Mouse (Mus musculus): ENCODE measurements around the gene Gstm3. TPM values are rescaled to one million over a fixed set of nuclear protein-coding genes. Genes with fewer than 3 reads are reported as not detected.

The Gstm3 gene
- polyA plus RNA-seq (2014; fragmentation: Illumina TruSeq; extraction: RNeasy Lipid Tissue Mini Kit (QIAGEN cat#74804); ENCODE audit: low read depth, low replicate concordance): not detected

DNA sequence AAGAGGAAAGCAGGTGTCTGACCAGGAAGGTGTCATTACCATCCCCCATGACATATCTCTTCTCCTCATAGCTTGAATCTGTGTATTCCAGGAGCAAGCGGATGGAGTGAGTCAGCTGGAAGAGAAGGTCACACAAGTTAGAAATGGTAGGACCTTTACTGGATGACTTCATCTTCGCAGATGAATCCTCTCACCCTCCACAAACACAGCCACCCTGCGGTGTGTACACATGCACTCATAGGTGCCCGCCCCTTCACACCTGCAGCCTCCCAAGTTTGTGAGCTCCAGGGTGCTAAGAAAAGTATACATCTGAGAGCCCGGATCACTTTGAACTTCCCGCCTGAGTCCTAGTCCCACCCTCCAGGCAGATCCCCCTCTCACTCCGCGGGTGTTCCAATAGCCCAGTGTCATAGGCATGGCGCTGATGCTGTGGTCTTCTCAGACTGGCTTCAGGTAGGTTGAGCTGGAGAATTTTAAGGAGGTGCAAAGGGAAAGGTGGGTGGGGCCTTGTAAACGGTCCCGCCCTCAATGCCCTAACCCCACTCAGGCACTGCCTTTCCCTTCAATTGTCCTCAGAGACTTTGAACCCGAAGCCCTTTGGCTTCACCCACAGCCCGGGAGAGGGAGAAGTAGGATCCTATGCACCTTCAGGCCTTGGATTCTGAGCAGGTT is at the start of gene Gstm3:
TSS of gene Gstm3 (minus strand) at position 560 of the 672 bp plus-strand sequence.

DNA sequence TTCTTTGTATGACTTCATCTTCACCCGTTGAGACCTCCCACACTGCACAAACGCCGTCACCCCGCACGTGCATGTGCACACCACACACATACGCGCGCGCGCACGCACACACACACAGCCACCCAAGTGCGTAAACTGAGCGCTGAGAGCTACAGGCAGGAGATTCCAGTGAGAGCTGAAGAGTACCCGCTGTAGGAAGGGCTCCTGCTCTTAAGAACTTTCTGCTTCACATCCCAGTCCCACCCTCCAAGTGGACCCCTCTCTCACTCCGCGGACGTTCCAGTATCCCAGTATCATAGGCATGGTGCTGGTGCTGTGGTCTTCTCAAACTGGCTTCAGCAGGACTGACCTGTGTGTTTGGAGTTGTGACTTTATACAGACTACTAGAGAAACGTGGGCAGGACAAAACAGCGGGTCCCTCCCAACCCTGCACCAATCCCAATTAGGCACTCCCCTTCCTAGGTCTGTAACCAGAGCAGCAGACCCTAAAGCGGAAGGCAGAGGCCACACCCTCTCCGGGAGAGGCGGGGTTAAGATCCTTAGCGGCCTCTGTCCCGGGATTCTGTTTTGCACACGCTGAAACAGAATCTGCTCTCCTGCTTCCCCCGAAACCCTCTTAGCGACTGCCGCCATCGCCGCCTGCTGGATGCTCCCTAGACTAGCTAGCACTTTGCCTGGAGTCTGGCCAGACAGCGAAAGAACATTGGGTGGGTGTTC is 48.5 kb upstream of the Gstm3 start, which contains the start of gene Gstm1:
TSS of gene Gstm1 (minus strand) at position 501 of the 717 bp plus-strand sequence.

DNA sequence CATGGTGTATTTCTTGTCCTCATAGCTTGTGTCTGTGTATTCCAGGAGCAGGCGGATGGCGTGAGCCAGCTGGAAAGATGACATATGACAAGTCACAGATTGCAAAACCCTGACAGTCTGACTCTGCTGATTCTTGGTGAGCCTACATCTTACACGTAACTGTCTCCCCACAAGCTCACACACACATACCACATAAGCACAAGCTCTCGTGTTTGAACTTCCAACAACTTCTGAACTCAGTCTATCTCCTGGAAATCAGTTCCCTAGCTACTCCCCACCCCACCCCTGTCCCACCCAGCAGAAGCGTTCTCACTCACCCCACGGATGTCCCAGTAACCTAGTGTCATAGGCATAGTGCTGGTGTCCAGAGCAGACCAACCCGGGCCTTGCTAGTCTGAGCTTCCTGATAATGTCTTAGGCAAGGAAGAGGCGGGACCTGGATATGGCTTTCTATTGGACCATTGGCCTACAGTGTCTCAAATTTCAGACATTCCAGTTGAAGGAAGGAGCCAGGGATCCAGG is 17.0 kb upstream of the Gstm3 start, which contains the start of gene Gstm2:
TSS of gene Gstm2 (minus strand) at position 413 of the 522 bp plus-strand sequence.

DNA sequence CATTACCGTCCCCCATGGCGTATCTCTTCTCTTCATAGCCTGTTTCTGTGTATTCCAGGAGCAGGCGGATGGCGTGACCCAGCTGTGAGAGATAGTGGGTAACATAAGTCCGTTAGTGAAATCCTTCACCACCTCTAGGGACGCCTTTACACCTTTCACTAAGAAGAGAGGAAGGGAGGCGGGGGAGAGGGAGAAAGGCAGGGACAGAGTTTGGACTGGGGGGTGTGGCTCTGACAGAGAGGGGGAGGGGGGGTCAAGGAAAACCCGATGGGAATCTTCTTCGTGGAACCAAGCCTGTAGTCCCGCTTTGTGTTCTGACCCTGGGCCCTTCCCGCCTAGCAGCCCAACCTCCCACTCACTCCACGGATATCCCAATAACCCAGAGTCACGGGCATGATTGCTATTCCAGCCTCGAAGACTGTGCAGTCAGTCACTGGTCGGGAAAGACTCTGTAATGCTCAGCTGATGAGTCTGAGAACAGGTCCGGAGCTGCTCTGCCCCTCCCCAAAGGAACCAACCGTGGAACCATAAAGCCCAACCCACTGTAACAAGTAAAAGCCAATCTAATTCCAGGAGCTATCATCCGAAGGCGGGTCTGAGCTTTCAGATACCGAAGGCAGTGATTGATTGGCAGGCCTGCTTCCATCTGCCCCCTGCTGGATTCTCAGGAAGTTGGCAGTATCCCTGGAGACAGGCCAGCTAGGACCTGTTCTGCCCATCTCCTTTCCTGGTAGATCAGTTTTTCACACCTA is 25.7 kb downstream of the Gstm3 start, which contains the start of gene Gstm6:
TSS of gene Gstm6 (minus strand) at position 511 of the 752 bp plus-strand sequence.

DNA sequence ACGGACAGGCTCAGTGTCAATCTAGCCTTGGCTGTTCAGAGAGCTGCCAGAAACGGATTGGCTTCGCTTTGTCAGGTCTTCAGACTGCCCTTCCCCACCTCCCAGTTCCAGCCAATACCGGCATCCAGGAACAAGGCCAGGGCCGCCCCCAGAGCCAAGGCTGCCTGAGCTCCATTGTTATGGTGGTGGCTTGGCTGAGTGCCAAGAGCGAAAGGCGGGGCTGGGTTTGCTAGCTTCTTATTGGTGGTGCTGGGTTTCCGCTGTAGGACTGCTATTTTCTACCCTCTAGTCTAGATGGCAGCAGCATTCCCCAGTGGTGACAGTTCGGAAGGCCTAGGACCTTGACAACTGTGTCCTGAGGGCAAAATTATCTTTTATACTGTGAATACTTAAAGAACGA is 37.4 kb downstream of the Gstm3 start, which contains the start of gene Gstm7:
TSS of gene Gstm7 (minus strand) at position 148 of the 400 bp plus-strand sequence.

Other genes starting within 250 kb of the Gstm3 start
- 12.5 TPM for gene Csf1, start 208.8 kb downstream of the Gstm3 start, polyA plus RNA-seq (2014; fragmentation: Illumina TruSeq; extraction: RNeasy Lipid Tissue Mini Kit (QIAGEN cat#74804); ENCODE audit: low read depth, low replicate concordance)
- gene Eps8l3, start 92.1 kb downstream of the Gstm3 start, polyA plus RNA-seq (2014; fragmentation: Illumina TruSeq; extraction: RNeasy Lipid Tissue Mini Kit (QIAGEN cat#74804); ENCODE audit: low read depth, low replicate concordance): not detected
- 56.1 TPM for gene Gstm5, start 73.5 kb downstream of the Gstm3 start, polyA plus RNA-seq (2014; fragmentation: Illumina TruSeq; extraction: RNeasy Lipid Tissue Mini Kit (QIAGEN cat#74804); ENCODE audit: low read depth, low replicate concordance)
- gene Gstm7, start 37.5 kb downstream of the Gstm3 start, polyA plus RNA-seq (2014; fragmentation: Illumina TruSeq; extraction: RNeasy Lipid Tissue Mini Kit (QIAGEN cat#74804); ENCODE audit: low read depth, low replicate concordance): 18.4 TPM
- 3.8 TPM for gene Gstm6, start 25.5 kb downstream of the Gstm3 start, polyA plus RNA-seq (2014; fragmentation: Illumina TruSeq; extraction: RNeasy Lipid Tissue Mini Kit (QIAGEN cat#74804); ENCODE audit: low read depth, low replicate concordance)
- gene Gstm2, start 17.2 kb upstream of the Gstm3 start, polyA plus RNA-seq (2014; fragmentation: Illumina TruSeq; extraction: RNeasy Lipid Tissue Mini Kit (QIAGEN cat#74804); ENCODE audit: low read depth, low replicate concordance): 96.4 TPM
- 91.0 TPM for gene Gstm1, start 48.7 kb upstream of the Gstm3 start, polyA plus RNA-seq (2014; fragmentation: Illumina TruSeq; extraction: RNeasy Lipid Tissue Mini Kit (QIAGEN cat#74804); ENCODE audit: low read depth, low replicate concordance)
- gene Gstm4, start 75.6 kb upstream of the Gstm3 start, polyA plus RNA-seq (2014; fragmentation: Illumina TruSeq; extraction: RNeasy Lipid Tissue Mini Kit (QIAGEN cat#74804); ENCODE audit: low read depth, low replicate concordance): 5.8 TPM
- 41.3 TPM for gene Ampd2, start 117.4 kb upstream of the Gstm3 start, polyA plus RNA-seq (2014; fragmentation: Illumina TruSeq; extraction: RNeasy Lipid Tissue Mini Kit (QIAGEN cat#74804); ENCODE audit: low read depth, low replicate concordance)
- 19.2 TPM for gene Gnat2, start 123.5 kb upstream of the Gstm3 start, polyA plus RNA-seq (2014; fragmentation: Illumina TruSeq; extraction: RNeasy Lipid Tissue Mini Kit (QIAGEN cat#74804); ENCODE audit: low read depth, low replicate concordance)
- gene Gnai3, start 176.9 kb upstream of the Gstm3 start, polyA plus RNA-seq (2014; fragmentation: Illumina TruSeq; extraction: RNeasy Lipid Tissue Mini Kit (QIAGEN cat#74804); ENCODE audit: low read depth, low replicate concordance): 444 TPM
- gene Gpr61, start 185.6 kb upstream of the Gstm3 start, polyA plus RNA-seq (2014; fragmentation: Illumina TruSeq; extraction: RNeasy Lipid Tissue Mini Kit (QIAGEN cat#74804); ENCODE audit: low read depth, low replicate concordance): not detected
- gene Amigo1, start 217.1 kb upstream of the Gstm3 start, polyA plus RNA-seq (2014; fragmentation: Illumina TruSeq; extraction: RNeasy Lipid Tissue Mini Kit (QIAGEN cat#74804); ENCODE audit: low read depth, low replicate concordance): 12.4 TPM
- gene Cyb561d1, start 231.9 kb upstream of the Gstm3 start, polyA plus RNA-seq (2014; fragmentation: Illumina TruSeq; extraction: RNeasy Lipid Tissue Mini Kit (QIAGEN cat#74804); ENCODE audit: low read depth, low replicate concordance): 3.5 TPM
- 0.82 TPM for gene Atxn7l2, start 241.7 kb upstream of the Gstm3 start, polyA plus RNA-seq (2014; fragmentation: Illumina TruSeq; extraction: RNeasy Lipid Tissue Mini Kit (QIAGEN cat#74804); ENCODE audit: low read depth, low replicate concordance)

Measured in adrenal gland, adult 10 weeks (tissue).